Mouse (Mus musculus): ENCODE measurements around the gene Tctex1d1.
A peak's percentile ranks its signal among the peaks of the same experiment; 100 is the strongest.

The Tctex1d1 gene

GRCm38 (mm10) chr4:102978440-102978839, at the start of gene Tctex1d1:
Tctex1d1 (plus strand) TSS chr4:102978606.
- DNase-seq (ENCODE audit: low read depth, low spot score), result no peak

- DNase-seq (ENCODE audit: low read depth, low spot score), result no peak
Observed at GRCm38 (mm10) chr4:102929491-102929890, 48.9 kb upstream of the Tctex1d1 start.

GRCm38 (mm10) chr4:102930679-102931078, 47.7 kb upstream of the Tctex1d1 start:
- no peak for DNase-seq (ENCODE audit: low read depth, low spot score)

GRCm38 (mm10) chr4:102940266-102940665, 38.1 kb upstream of the Tctex1d1 start:
- DNase-seq (ENCODE audit: low read depth, low spot score), result peak; percentile 18

GRCm38 (mm10) chr4:102940738-102941137, 37.7 kb upstream of the Tctex1d1 start:
- peak; percentile 28 for DNase-seq (ENCODE audit: low read depth, low spot score)

GRCm38 (mm10) chr4:102944325-102944724, 34.1 kb upstream of the Tctex1d1 start:
- no peak for DNase-seq (ENCODE audit: low read depth, low spot score)

- DNase-seq (ENCODE audit: low read depth, low spot score), result peak; percentile 36
Observed at GRCm38 (mm10) chr4:102952476-102952875, 25.9 kb upstream of the Tctex1d1 start.

GRCm38 (mm10) chr4:102955294-102955956, 23.0 kb upstream of the Tctex1d1 start:
- no peak for DNase-seq (ENCODE audit: low read depth, low spot score)

GRCm38 (mm10) chr4:102959409-102959808, 19.0 kb upstream of the Tctex1d1 start:
- DNase-seq (ENCODE audit: low read depth, low spot score), result no peak

- DNase-seq (ENCODE audit: low read depth, low spot score), result no peak
Observed at GRCm38 (mm10) chr4:102964174-102964573, 14.2 kb upstream of the Tctex1d1 start.

- DNase-seq (ENCODE audit: low read depth, low spot score), result no peak
Observed at GRCm38 (mm10) chr4:102967811-102968210, 10.6 kb upstream of the Tctex1d1 start.

- no peak for DNase-seq (ENCODE audit: low read depth, low spot score)
Observed at GRCm38 (mm10) chr4:102969599-102969998, 8.8 kb upstream of the Tctex1d1 start.

- no peak for DNase-seq (ENCODE audit: low read depth, low spot score)
Observed at GRCm38 (mm10) chr4:102971159-102971558, 7.2 kb upstream of the Tctex1d1 start.

GRCm38 (mm10) chr4:102972071-102972470, 6.3 kb upstream of the Tctex1d1 start:
- DNase-seq (ENCODE audit: low read depth, low spot score), result no peak

GRCm38 (mm10) chr4:102974172-102974571, 4.2 kb upstream of the Tctex1d1 start:
- DNase-seq (ENCODE audit: low read depth, low spot score), result no peak

- DNase-seq (ENCODE audit: low read depth, low spot score), result no peak
Observed at GRCm38 (mm10) chr4:102976290-102977275, 1.8 kb upstream of the Tctex1d1 start.

GRCm38 (mm10) chr4:102977778-102978321, 556 bp upstream of the Tctex1d1 start:
- no peak for DNase-seq (ENCODE audit: low read depth, low spot score)

GRCm38 (mm10) chr4:102979385-102979784, 979 bp downstream of the Tctex1d1 start:
- no peak for DNase-seq (ENCODE audit: low read depth, low spot score)

GRCm38 (mm10) chr4:102981709-102982108, 3.3 kb downstream of the Tctex1d1 start:
- no peak for DNase-seq (ENCODE audit: low read depth, low spot score)

- no peak for DNase-seq (ENCODE audit: low read depth, low spot score)
Observed at GRCm38 (mm10) chr4:102986173-102986572, 7.8 kb downstream of the Tctex1d1 start.

GRCm38 (mm10) chr4:102986917-102987316, 8.5 kb downstream of the Tctex1d1 start:
- DNase-seq (ENCODE audit: low read depth, low spot score), result peak; percentile 29

- no peak for DNase-seq (ENCODE audit: low read depth, low spot score)
Observed at GRCm38 (mm10) chr4:102987325-102987724, 8.9 kb downstream of the Tctex1d1 start.
